Mouse (Mus musculus): ENCODE results near the gene Iqgap1. TPM values are rescaled to one million over a fixed set of nuclear protein-coding genes. Genes with fewer than 3 reads are reported as not detected.

Iqgap1 gene
- polyA plus RNA-seq, 1 experiment from 2014 or later: 52.9 TPM

- Histone ChIP-seq H3K9ac (no peak overlapping the region), H3K4me3 (no peak overlapping the region), H3K27me3 (no peaks in the 10 kb centered on the region), H3K27ac (peak overlapping the region; percentile 56; the same call in 1 of the 2 replicates), H3K36me3 (peaks cover 41% of the 10 kb centered on the region), H3K4me2 (replicated peaks) (no peak overlapping the region), H3K9me3 (0 out of 2 replicates have a peak, but pooled peaks cover 5% of the 10 kb centered on the region), H3K4me1 (peaks cover 12% of the 10 kb centered on the region)
- WGBS: 75% methylated on average over 6 of the region's 6 CpGs
- peak; percentile 24; the same call in 1 of the 2 replicates for ATAC-seq (ENCODE audit: low FRiP score, low read depth)
These were observed 29.5 kb downstream of the Iqgap1 start for GRCm38 (mm10) chr7:80796258-80796657.

- H3K27ac ChIP-seq: peak overlapping the region; percentile 45; the same call in 1 of the 2 replicates
- H3K4me3 ChIP-seq: no peak overlapping the region
- peaks cover 35% of the 10 kb centered on the region for H3K4me1 ChIP-seq
- H3K9me3 ChIP-seq: 0 out of 2 replicates have a peak, but pooled peaks cover 5% of the 10 kb centered on the region
- no peak for ATAC-seq (ENCODE audit: low FRiP score, low read depth)
- no peaks in the 10 kb centered on the region for H3K27me3 ChIP-seq
- H3K9ac ChIP-seq: no peak overlapping the region
- 70% methylated on average over 5 of the region's 5 CpGs for WGBS
- no peak overlapping the region for H3K4me2 ChIP-seq (replicated peaks)
- H3K36me3 ChIP-seq: peaks cover 6% of the 10 kb centered on the region
These were observed 36.2 kb downstream of the Iqgap1 start for GRCm38 (mm10) chr7:80789534-80789933.

- no peak for ATAC-seq (ENCODE audit: low FRiP score, low read depth)
- Histone ChIP-seq H3K27me3 (no peaks in the 10 kb centered on the region), H3K36me3 (peaks cover 6% of the 10 kb centered on the region), H3K4me2 (replicated peaks) (no peak overlapping the region), H3K4me3 (no peak overlapping the region), H3K4me1 (peaks cover 35% of the 10 kb centered on the region), H3K9ac (no peak overlapping the region), H3K9me3 (0 out of 2 replicates have a peak, but pooled peaks cover 5% of the 10 kb centered on the region), H3K27ac (no peak overlapping the region)
- WGBS: 37% methylated on average over 1 of the region's 1 CpGs
These were observed 36.7 kb downstream of the Iqgap1 start for GRCm38 (mm10) chr7:80789061-80789460.

- Histone ChIP-seq H3K36me3 (peaks cover 1% of the 10 kb centered on the region), H3K27ac (no peak overlapping the region), H3K4me2 (replicated peaks) (no peak overlapping the region), H3K9me3 (no peaks in the 10 kb centered on the region), H3K4me1 (peaks cover 42% of the 10 kb centered on the region), H3K9ac (no peak overlapping the region), H3K4me3 (no peak overlapping the region), H3K27me3 (no peaks in the 10 kb centered on the region)
- ATAC-seq (ENCODE audit: low FRiP score, low read depth): no peak
- 91% methylated on average over 7 of the region's 7 CpGs for WGBS
These were observed 37.8 kb downstream of the Iqgap1 start for GRCm38 (mm10) chr7:80788002-80788401.

- no peak overlapping the region for H3K9ac ChIP-seq
- no peaks in the 10 kb centered on the region for H3K9me3 ChIP-seq
- H3K27me3 ChIP-seq: no peaks in the 10 kb centered on the region
- H3K27ac ChIP-seq: peak overlapping the region; percentile 28; the same call in 1 of the 2 replicates
- no peaks in the 10 kb centered on the region for H3K36me3 ChIP-seq
- no peak overlapping the region for H3K4me3 ChIP-seq
- H3K4me1 ChIP-seq: peaks cover 44% of the 10 kb centered on the region
- no peak for ATAC-seq (ENCODE audit: low FRiP score, low read depth)
- 49% methylated on average over 6 of the region's 6 CpGs for WGBS
- H3K4me2 ChIP-seq (replicated peaks): no peak overlapping the region
These were observed 39.0 kb downstream of the Iqgap1 start for GRCm38 (mm10) chr7:80786746-80787145.

- Histone ChIP-seq H3K4me2 (replicated peaks) (no peak overlapping the region), H3K4me1 (peaks cover 31% of the 10 kb centered on the region), H3K9me3 (no peaks in the 10 kb centered on the region), H3K9ac (no peak overlapping the region), H3K4me3 (no peak overlapping the region), H3K36me3 (no peaks in the 10 kb centered on the region), H3K27ac (no peak overlapping the region), H3K27me3 (no peaks in the 10 kb centered on the region)
- ATAC-seq (ENCODE audit: low FRiP score, low read depth): no peak
- WGBS: 83% methylated on average over 5 of the region's 5 CpGs
These were observed 41.9 kb downstream of the Iqgap1 start for GRCm38 (mm10) chr7:80783841-80784240.

GRCm38 (mm10) chr7:80782155-80783109 is 43.3 kb downstream of the Iqgap1 start:
- Histone ChIP-seq H3K9me3 (no peaks in the 10 kb centered on the region), H3K36me3 (no peaks in the 10 kb centered on the region), H3K4me1 (peaks cover 34% of the 10 kb centered on the region), H3K4me3 (no peak overlapping the region), H3K27me3 (no peaks in the 10 kb centered on the region), H3K27ac (no peak overlapping the region; the same call in 1 of the 2 replicates), H3K9ac (no peak overlapping the region), H3K4me2 (replicated peaks) (no peak overlapping the region)
- no peak for ATAC-seq (ENCODE audit: low FRiP score, low read depth)
- 70% methylated on average over 17 of the region's 17 CpGs for WGBS

GRCm38 (mm10) chr7:80781444-80782120 is 44.2 kb downstream of the Iqgap1 start:
- H3K9ac ChIP-seq: no peak overlapping the region
- no peaks in the 10 kb centered on the region for H3K9me3 ChIP-seq
- no peak for ATAC-seq (ENCODE audit: low FRiP score, low read depth)
- H3K4me3 ChIP-seq: no peak overlapping the region
- no peaks in the 10 kb centered on the region for H3K36me3 ChIP-seq
- no peaks in the 10 kb centered on the region for H3K27me3 ChIP-seq
- 73% methylated on average over 9 of the region's 9 CpGs for WGBS
- H3K27ac ChIP-seq: no peak overlapping the region
- H3K4me1 ChIP-seq: peaks cover 30% of the 10 kb centered on the region
- no peak overlapping the region for H3K4me2 ChIP-seq (replicated peaks)

- Histone ChIP-seq H3K27me3 (no peaks in the 10 kb centered on the region), H3K9ac (no peak overlapping the region), H3K4me1 (peaks cover 28% of the 10 kb centered on the region), H3K4me2 (replicated peaks) (peak overlapping the region; percentile 22; the same call in 1 of the 2 replicates), H3K9me3 (no peaks in the 10 kb centered on the region), H3K4me3 (no peak overlapping the region), H3K36me3 (no peaks in the 10 kb centered on the region), H3K27ac (peak overlapping the region; percentile 58; the same call in 1 of the 2 replicates)
- WGBS: 66% methylated on average over 12 of the region's 12 CpGs
- peak; percentile 81 for ATAC-seq (ENCODE audit: low FRiP score, low read depth)
These were observed 46.7 kb downstream of the Iqgap1 start for GRCm38 (mm10) chr7:80778958-80779669.

- WGBS: 94% methylated on average over 6 of the region's 6 CpGs
- Histone ChIP-seq H3K9ac (no peak overlapping the region), H3K4me2 (replicated peaks) (no peak overlapping the region), H3K9me3 (no peaks in the 10 kb centered on the region), H3K27ac (no peak overlapping the region), H3K27me3 (no peaks in the 10 kb centered on the region), H3K36me3 (no peaks in the 10 kb centered on the region), H3K4me3 (no peak overlapping the region), H3K4me1 (peaks cover 30% of the 10 kb centered on the region)
- no peak for ATAC-seq (ENCODE audit: low FRiP score, low read depth)
These were observed 47.4 kb downstream of the Iqgap1 start for GRCm38 (mm10) chr7:80778376-80778775.

GRCm38 (mm10) chr7:80777151-80777550 is 48.6 kb downstream of the Iqgap1 start:
- WGBS: 57% methylated on average over 8 of the region's 8 CpGs

More at GRCm38 (mm10) chr7:80777151-80777550, 48.6 kb downstream of the Iqgap1 start:
- no peak overlapping the region for H3K27ac ChIP-seq
- no peak overlapping the region for H3K4me2 ChIP-seq (replicated peaks)
- no peaks in the 10 kb centered on the region for H3K27me3 ChIP-seq
- no peak for ATAC-seq (ENCODE audit: low FRiP score, low read depth)
- H3K9me3 ChIP-seq: no peaks in the 10 kb centered on the region
- no peak overlapping the region for H3K4me3 ChIP-seq
- H3K36me3 ChIP-seq: no peaks in the 10 kb centered on the region
- peaks cover 25% of the 10 kb centered on the region; the same call in 1 of the 2 replicates for H3K4me1 ChIP-seq
- H3K9ac ChIP-seq: no peak overlapping the region

All from limb, embryonic 13.5 days (tissue).